Mouse (Mus musculus) ES-E14 (cell line): ENCODE measurements at regions not wholly inside any gene's neighbourhood (a gene's known extent, or its start where the extent isn't known, plus 50 kb on each side); places are given as distances from the start of the nearest gene placed in this dataset.

Source experiments
- CHD2 ChIP-seq: IDR thresholded peaks from 2 replicates; pipeline ENCODE4 v1.6.1; 2014; ENCODE audit warnings: mild to moderate bottlenecking, low read depth, low read length, inconsistent platforms
- HCFC1 ChIP-seq: IDR thresholded peaks from 2 replicates; pipeline ENCODE4 v1.6.1; 2012; ENCODE audit warnings: low read length, inconsistent platforms, borderline replicate concordance; ENCODE audit not compliant: insufficient read depth
- MAFK ChIP-seq: IDR thresholded peaks from 2 replicates; pipeline ENCODE4 v1.6.1; 2014; ENCODE audit warnings: mild to moderate bottlenecking, low read depth, low read length, inconsistent platforms; ENCODE audit not compliant: insufficient read depth
- ZC3H11A ChIP-seq: IDR thresholded peaks from 2 replicates; pipeline ENCODE4 v1.6.1; 2012; ENCODE audit warnings: low read depth, mild to moderate bottlenecking, inconsistent platforms, low read length, borderline replicate concordance
- ZNF384 ChIP-seq: IDR thresholded peaks from 2 replicates; pipeline ENCODE4 v1.6.1; 2012; ENCODE audit warnings: low read depth, low read length, inconsistent platforms

DNA sequence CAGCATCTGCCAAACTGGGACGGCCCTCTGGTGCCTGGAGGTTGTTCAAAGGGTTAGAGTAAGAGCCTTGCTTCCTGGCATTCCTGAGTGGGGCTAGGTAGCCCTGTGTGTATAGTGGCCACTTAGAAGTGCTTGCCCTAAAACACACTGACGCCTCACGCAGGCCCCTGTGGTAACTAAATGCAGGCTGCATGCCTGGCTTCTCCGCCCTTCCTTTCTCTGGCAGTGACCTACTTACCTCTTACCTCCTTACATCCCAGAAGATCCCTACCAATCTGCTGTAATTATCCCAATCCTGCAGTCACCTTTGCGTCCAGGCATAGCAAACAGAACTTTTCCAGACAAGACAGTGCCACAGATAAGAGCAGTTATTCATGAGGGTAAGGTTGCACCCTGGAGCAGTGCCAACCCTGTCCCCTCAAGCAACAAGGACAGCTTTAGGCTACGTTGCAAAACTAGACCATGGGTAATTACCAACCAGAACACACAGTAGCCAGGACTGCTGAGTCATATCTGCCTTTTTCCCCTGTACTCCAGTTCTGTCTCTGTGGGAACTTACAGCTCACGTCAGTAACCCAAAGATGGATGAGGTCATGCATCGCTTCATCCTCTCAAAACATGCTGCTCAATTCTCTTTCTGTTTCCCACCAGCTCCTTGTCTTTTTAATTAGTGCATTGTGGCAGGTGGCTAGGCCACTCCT, 237.6 kb upstream of the Stt3b start:
- no peak for TF ChIP-seq ZC3H11A
- TF ChIP-seq CHD2: no peak
- no peak for TF ChIP-seq ZNF384
- TF ChIP-seq MAFK: 0 out of 2 replicates have a peak, but pooled peaks have one; percentile 28
- TF ChIP-seq HCFC1: no peak
